Mouse (Mus musculus) liver, embryonic 12.5 days (tissue): ENCODE measurements around the gene Grm4. TPM values are rescaled to one million over a fixed set of nuclear protein-coding genes. Genes with fewer than 3 reads are reported as not detected.

Source experiments
- ATAC-seq: fragments of 200-750 bp; cut with Nextera tagmentation; 2 replicates; pipeline ENCODE4 v1.8.0; 2017; ENCODE audit warnings: moderate number of reproducible peaks, mild to moderate bottlenecking, moderate library complexity
- H3K27ac ChIP-seq: fragments of 300-500 bp; sonication (generic); 2 replicates; pipeline ENCODE4 v1.5.1; 2016; ENCODE audit warnings: mild to moderate bottlenecking
- H3K27me3 ChIP-seq: fragments of 300-500 bp; sonication (generic); replicated peaks from 2 replicates; pipeline ENCODE4 v1.6.1; 2016; ENCODE audit warnings: mild to moderate bottlenecking, moderate library complexity
- H3K36me3 ChIP-seq: fragments of 300-500 bp; sonication (generic); 2 replicates; pipeline ENCODE4 v1.6.1; 2016; ENCODE audit warnings: mild to moderate bottlenecking, moderate library complexity
- H3K4me1 ChIP-seq: fragments of 300-500 bp; sonication (generic); 2 replicates; pipeline ENCODE4 v1.6.1; 2016
- H3K4me2 ChIP-seq: fragments of 300-500 bp; sonication (generic); 2 replicates; pipeline ENCODE4 v1.6.1; 2016; ENCODE audit warnings: mild to moderate bottlenecking, moderate library complexity
- H3K4me3 ChIP-seq: fragments of 300-500 bp; sonication (generic); 2 replicates; pipeline ENCODE4 v1.5.1; 2016; ENCODE audit warnings: mild to moderate bottlenecking, moderate library complexity
- H3K9ac ChIP-seq: fragments of 300-500 bp; sonication (generic); 2 replicates; pipeline ENCODE4 v1.6.1; 2016; ENCODE audit warnings: mild to moderate bottlenecking, moderate library complexity
- H3K9me3 ChIP-seq: fragments of 300-500 bp; sonication (generic); replicated peaks from 2 replicates; pipeline ENCODE4 v1.6.1; 2016; ENCODE audit warnings: mild to moderate bottlenecking, moderate library complexity
- WGBS: fragments of 180-500 bp; shearing (Covaris S2); methylation state at CpG from one replicate; pipeline ENCODE4 v1.1.7; 2016; ENCODE audit not compliant: insufficient replicate concordance; 5-methylcytosine and 5-hydroxymethylcytosine counted together
- polyA plus RNA-seq: library from polyadenylated mRNA; unstranded; fragments of >200 nt; fragmentation: Nextera tagmentation; extraction: Ambion mirVana; gene quantifications from 2 replicates; pipeline ENCODE4 v1.2.1, GENCODE M21; 2016

Gene Grm4
- polyA plus RNA-seq, 1 experiment from 2014 or later: 0.05 TPM

DNA sequence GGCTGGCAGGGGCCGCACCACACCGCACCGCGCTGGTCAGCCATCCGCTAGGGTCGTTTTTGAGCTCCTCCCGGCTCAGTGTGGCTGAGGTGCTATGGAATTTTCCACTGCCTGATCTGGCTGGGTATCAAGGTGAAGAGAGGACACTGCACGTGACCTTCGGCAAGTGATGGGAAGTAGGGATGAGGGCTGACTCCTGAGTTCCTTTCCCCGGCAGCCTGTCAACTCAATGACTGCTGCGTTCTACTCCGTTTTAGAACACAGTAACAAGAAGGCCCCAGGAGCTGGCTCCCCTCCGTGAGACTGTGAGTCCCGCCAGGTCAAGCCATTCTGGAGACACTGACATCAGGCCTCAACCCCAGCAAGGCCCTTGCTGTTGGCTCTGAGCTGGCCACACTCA is 70.0 kb downstream of the Grm4 start:
- H3K27me3 ChIP-seq: 0 out of 2 replicates have a peak, but pooled peaks cover 7% of the 10 kb centered on the region
- no peak for ATAC-seq
- H3K27ac ChIP-seq: no peak overlapping the region
- H3K4me3 ChIP-seq: no peak overlapping the region
- no peaks in the 10 kb centered on the region for H3K4me1 ChIP-seq
- WGBS: 68% methylated on average over 14 of the region's 14 CpGs
- no peaks in the 10 kb centered on the region for H3K9me3 ChIP-seq
- no peak overlapping the region for H3K9ac ChIP-seq
- no peak overlapping the region for H3K4me2 ChIP-seq
- H3K36me3 ChIP-seq: no peaks in the 10 kb centered on the region

GRCm38 (mm10) chr17:27449757-27450330 is 71.4 kb downstream of the Grm4 start:
- ATAC-seq: no peak
- Histone ChIP-seq H3K36me3 (no peaks in the 10 kb centered on the region), H3K4me1 (no peaks in the 10 kb centered on the region; the same call in 1 of the 2 replicates), H3K27me3 (0 out of 2 replicates have a peak, but pooled peaks cover 15% of the 10 kb centered on the region), H3K4me3 (no peak overlapping the region), H3K27ac (no peak overlapping the region), H3K9ac (no peak overlapping the region), H3K9me3 (no peaks in the 10 kb centered on the region), H3K4me2 (no peak overlapping the region)
- WGBS: 70% methylated on average over 14 of the region's 14 CpGs

GRCm38 (mm10) chr17:27448749-27449148 is 72.5 kb downstream of the Grm4 start:
- no peak overlapping the region for H3K4me2 ChIP-seq
- H3K27me3 ChIP-seq: 0 out of 2 replicates have a peak, but pooled peaks cover 15% of the 10 kb centered on the region
- no peaks in the 10 kb centered on the region for H3K36me3 ChIP-seq
- no peaks in the 10 kb centered on the region; the same call in 1 of the 2 replicates for H3K4me1 ChIP-seq
- WGBS: 51% methylated on average over 6 of the region's 6 CpGs
- no peaks in the 10 kb centered on the region for H3K9me3 ChIP-seq
- H3K27ac ChIP-seq: no peak overlapping the region
- H3K9ac ChIP-seq: no peak overlapping the region
- no peak overlapping the region for H3K4me3 ChIP-seq
- no peak for ATAC-seq

GRCm38 (mm10) chr17:27445364-27446075 is 75.7 kb downstream of the Grm4 start:
- H3K9ac ChIP-seq: no peak overlapping the region
- H3K9me3 ChIP-seq: no peaks in the 10 kb centered on the region
- 0 out of 2 replicates have a peak, but pooled peaks cover 15% of the 10 kb centered on the region for H3K27me3 ChIP-seq
- ATAC-seq: no peak
- no peaks in the 10 kb centered on the region; the same call in 1 of the 2 replicates for H3K4me1 ChIP-seq
- no peak overlapping the region for H3K27ac ChIP-seq
- H3K4me3 ChIP-seq: no peak overlapping the region
- no peaks in the 10 kb centered on the region for H3K36me3 ChIP-seq
- no peak overlapping the region for H3K4me2 ChIP-seq
- 66% methylated on average over 17 of the region's 17 CpGs for WGBS

DNA sequence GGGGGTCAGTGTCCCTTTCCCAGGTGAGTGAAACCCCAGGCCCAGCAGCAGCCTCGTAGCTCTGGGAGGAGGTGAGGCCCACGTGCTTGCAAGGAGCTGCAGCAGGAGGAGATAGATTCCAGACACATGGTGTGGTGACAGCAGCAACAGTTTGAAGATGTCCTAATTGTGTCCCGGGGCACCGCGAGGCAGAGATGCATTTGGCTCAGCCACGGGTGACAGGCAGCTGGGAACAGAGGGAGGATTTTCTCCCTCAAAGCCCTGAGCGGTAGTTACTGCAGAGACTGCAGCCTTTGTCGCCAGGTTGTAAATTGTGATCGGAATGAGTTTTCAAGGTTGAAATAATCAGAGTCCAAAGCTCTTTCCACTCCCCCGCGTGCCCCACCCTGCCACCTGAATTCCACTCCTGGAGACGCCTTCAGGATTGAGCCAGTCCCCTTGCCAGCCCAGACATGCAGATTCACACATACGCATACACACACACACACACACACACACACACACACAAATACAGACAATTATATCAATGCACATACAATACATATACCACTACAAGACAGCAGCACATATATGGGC is 78.6 kb downstream of the Grm4 start:
- Histone ChIP-seq H3K4me1 (no peaks in the 10 kb centered on the region; the same call in 1 of the 2 replicates), H3K9ac (no peak overlapping the region), H3K9me3 (no peaks in the 10 kb centered on the region), H3K4me2 (no peak overlapping the region), H3K27me3 (peaks cover 8% of the 10 kb centered on the region; the same call in 1 of the 2 replicates), H3K27ac (no peak overlapping the region), H3K36me3 (no peaks in the 10 kb centered on the region), H3K4me3 (no peak overlapping the region)
- ATAC-seq: no peak
- 52% methylated on average over 13 of the region's 13 CpGs for WGBS

DNA sequence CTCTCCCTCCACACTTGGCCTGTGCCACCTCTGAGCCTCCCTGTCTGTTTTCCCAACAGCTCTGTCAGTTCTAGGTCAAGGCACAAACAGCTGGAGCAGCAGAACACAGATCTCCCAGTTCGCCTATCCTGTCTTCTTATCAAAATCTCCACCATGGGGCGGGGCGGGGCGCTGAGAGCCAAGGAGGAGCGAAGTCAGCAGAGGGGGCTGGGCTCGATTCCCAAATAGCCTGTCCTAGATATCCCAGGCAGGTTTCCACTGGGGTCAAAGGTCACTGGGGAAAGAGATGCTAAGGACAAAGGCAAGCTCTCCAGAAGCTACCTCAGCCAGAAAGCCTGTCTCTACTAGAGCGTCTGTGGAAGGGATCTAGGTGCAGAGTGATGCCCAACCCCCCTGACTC is 79.4 kb downstream of the Grm4 start:
- 39% methylated on average over 7 of the region's 7 CpGs for WGBS
- H3K27me3 ChIP-seq: peaks cover 8% of the 10 kb centered on the region; the same call in 1 of the 2 replicates

GRCm38 (mm10) chr17:27435799-27436198 is 85.4 kb downstream of the Grm4 start:
- no peak for ATAC-seq
- Histone ChIP-seq H3K36me3 (no peaks in the 10 kb centered on the region), H3K27ac (no peak overlapping the region), H3K27me3 (peaks cover 1% of the 10 kb centered on the region; the same call in 1 of the 2 replicates), H3K4me2 (no peak overlapping the region), H3K9me3 (no peaks in the 10 kb centered on the region), H3K4me1 (peaks cover 5% of the 10 kb centered on the region), H3K9ac (no peak overlapping the region), H3K4me3 (no peak overlapping the region)
- WGBS: 47% methylated on average over 13 of the region's 13 CpGs

More for the DNA sequence above, 79.4 kb downstream of the Grm4 start:
- H3K4me3 ChIP-seq: no peak overlapping the region
- ATAC-seq: no peak
- H3K4me1 ChIP-seq: no peaks in the 10 kb centered on the region; the same call in 1 of the 2 replicates
- no peaks in the 10 kb centered on the region for H3K36me3 ChIP-seq
- no peak overlapping the region for H3K4me2 ChIP-seq
- no peaks in the 10 kb centered on the region for H3K9me3 ChIP-seq
- no peak overlapping the region for H3K9ac ChIP-seq
- H3K27ac ChIP-seq: no peak overlapping the region

- 82% methylated on average over 15 of the region's 15 CpGs for WGBS
- Histone ChIP-seq H3K9me3 (no peaks in the 10 kb centered on the region), H3K27ac (no peak overlapping the region), H3K4me2 (no peak overlapping the region), H3K36me3 (no peaks in the 10 kb centered on the region), H3K4me1 (peaks cover 5% of the 10 kb centered on the region), H3K9ac (no peak overlapping the region), H3K4me3 (no peak overlapping the region), H3K27me3 (peaks cover 6% of the 10 kb centered on the region)
- no peak for ATAC-seq
These were observed 86.0 kb downstream of the Grm4 start for GRCm38 (mm10) chr17:27435225-27435624.

- H3K4me2 ChIP-seq: no peak overlapping the region
- peaks cover 5% of the 10 kb centered on the region for H3K4me1 ChIP-seq
- no peaks in the 10 kb centered on the region for H3K9me3 ChIP-seq
- H3K9ac ChIP-seq: no peak overlapping the region
- ATAC-seq: no peak
- peaks cover 16% of the 10 kb centered on the region for H3K27me3 ChIP-seq
- H3K27ac ChIP-seq: no peak overlapping the region
- 62% methylated on average over 1 of the region's 1 CpGs for WGBS
- no peak overlapping the region for H3K4me3 ChIP-seq
- no peaks in the 10 kb centered on the region for H3K36me3 ChIP-seq
These were observed 87.1 kb downstream of the Grm4 start for GRCm38 (mm10) chr17:27434066-27434465.

DNA sequence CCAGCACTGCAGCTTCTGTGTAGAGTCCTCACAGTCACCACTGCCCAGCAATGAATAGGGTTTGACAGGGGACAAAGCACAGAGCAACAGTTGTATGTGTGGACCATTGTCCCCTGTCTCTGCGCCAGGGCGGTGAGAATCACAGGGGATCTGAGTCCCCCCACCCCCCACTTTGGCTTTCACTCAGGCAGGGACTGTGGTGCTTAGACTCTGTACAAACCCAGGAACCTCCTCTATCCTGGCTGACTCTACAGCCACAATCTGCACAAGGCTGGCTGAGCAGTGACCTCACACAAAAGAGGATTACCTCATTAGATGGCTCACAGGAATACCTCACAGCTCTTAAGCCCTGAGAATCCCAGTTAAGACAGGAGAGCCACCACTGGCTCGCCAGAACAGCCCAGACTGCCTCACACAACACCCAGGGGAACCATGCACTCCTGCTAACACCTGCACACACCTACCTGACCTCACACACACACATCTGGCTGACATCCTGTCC is 88.0 kb downstream of the Grm4 start:
- Histone ChIP-seq H3K9me3 (no peaks in the 10 kb centered on the region), H3K4me2 (no peak overlapping the region), H3K9ac (no peak overlapping the region), H3K36me3 (no peaks in the 10 kb centered on the region), H3K4me1 (peaks cover 5% of the 10 kb centered on the region), H3K27ac (no peak overlapping the region), H3K27me3 (peaks cover 25% of the 10 kb centered on the region), H3K4me3 (no peak overlapping the region)
- 65% methylated on average over 3 of the region's 3 CpGs for WGBS
- no peak for ATAC-seq

DNA sequence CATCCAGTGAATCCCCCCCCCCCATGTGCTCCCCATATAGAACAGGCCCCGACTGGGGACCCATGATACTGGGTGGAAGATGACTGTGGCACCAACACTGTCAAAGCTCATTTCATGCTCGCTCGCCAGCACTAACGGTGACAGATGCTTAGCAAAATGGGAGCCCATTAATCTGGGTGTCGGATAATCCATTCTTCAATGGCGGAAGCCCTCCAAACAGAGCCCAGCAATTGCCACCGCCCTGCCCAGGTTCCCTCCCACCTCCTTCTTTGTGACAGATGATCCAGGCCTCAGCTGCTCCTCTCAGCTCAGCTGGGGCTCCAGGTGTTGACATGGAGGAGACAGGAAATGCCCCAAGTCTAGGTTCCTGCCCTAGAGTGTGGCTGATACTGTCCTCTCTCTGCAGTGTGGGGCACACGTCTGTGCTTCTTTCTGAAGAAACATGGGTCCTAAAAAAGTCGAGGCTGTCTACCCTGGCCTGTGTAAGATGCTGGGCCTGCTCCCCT is 89.0 kb downstream of the Grm4 start:
- Histone ChIP-seq H3K4me1 (peaks cover 5% of the 10 kb centered on the region), H3K4me2 (no peak overlapping the region), H3K27ac (no peak overlapping the region), H3K27me3 (peaks cover 30% of the 10 kb centered on the region), H3K9ac (no peak overlapping the region), H3K36me3 (no peaks in the 10 kb centered on the region), H3K9me3 (no peaks in the 10 kb centered on the region), H3K4me3 (no peak overlapping the region)
- ATAC-seq: no peak
- 59% methylated on average over 9 of the region's 9 CpGs for WGBS
